Mouse (Mus musculus): Measurements from ENCODE around the gene Parp11. TPM values are rescaled to one million over a fixed set of nuclear protein-coding genes. Genes with fewer than 3 reads are reported as not detected.
"Not testable (repeated sequence)": the region's sequence is repeated elsewhere in the genome, so short reads cannot be mapped to it uniquely, and the experiment has no call there.

Parp11 gene
- total RNA-seq, 2 experiments from 2014 or later: 33.3 to 36.6 TPM

DNA sequence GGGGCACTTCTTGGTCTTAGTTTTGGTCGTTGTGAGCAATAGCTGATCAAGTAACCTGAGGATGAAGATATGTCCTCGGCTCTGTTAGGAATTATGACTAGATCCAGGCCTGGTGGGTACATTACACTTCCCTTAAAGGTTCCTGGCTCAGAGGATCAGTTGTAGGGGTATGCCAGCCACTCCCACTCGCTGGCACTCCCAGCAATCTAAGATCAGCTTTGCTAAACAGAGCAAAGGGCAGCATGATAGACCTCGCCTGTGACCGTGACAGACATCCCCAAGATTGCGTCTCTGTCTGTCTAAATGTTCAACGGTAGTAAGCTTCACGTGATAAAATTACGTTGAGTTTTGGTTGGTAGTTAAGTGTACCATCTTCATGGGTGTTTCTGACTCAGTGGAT is 47.7 kb downstream of the Parp11 start:
- no peak for ATAC-seq (replicated peaks; ENCODE audit: poor library complexity, severe bottlenecking)

DNA sequence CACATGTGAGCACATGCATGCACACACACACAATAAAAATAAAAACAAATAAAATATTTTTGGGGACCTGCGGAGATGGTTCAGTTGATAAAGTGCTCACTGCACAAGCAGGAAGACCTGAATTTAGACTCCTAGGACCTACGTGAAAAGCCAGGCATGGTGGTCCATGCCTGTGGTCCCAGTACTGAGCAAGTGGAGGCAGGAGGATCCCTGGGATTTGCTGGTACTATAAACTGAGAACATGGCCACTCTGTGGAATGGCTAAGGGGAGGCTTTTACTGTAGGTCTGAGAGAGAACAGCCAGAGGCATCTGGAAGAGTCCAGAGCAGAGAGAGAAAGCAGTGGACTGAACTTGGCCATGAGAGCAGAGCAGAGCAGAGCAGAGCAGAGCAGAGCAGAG is 48.6 kb downstream of the Parp11 start:
- no peak for ATAC-seq (replicated peaks; ENCODE audit: poor library complexity, severe bottlenecking)

DNA sequence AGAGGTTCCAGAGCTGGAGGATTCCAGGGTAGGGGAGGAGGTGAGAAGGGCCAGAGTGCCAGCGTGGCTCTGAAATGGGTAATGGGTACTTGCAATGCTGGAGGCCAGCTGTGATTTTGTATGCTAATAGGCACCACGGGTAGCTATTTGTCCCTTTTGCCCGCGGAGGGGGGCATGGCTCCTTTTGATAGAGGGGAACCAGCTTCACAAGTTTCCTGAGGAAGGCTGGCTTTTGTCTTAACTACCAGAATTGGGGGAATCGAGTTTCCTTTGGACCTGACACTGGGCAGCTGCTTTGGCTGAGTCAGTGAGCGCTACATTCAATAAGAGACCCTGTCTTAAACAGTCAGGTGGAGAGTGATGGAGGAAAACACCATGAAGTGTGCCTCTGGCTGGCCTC is 49.2 kb downstream of the Parp11 start:
- ATAC-seq (replicated peaks; ENCODE audit: poor library complexity, severe bottlenecking): no peak

DNA sequence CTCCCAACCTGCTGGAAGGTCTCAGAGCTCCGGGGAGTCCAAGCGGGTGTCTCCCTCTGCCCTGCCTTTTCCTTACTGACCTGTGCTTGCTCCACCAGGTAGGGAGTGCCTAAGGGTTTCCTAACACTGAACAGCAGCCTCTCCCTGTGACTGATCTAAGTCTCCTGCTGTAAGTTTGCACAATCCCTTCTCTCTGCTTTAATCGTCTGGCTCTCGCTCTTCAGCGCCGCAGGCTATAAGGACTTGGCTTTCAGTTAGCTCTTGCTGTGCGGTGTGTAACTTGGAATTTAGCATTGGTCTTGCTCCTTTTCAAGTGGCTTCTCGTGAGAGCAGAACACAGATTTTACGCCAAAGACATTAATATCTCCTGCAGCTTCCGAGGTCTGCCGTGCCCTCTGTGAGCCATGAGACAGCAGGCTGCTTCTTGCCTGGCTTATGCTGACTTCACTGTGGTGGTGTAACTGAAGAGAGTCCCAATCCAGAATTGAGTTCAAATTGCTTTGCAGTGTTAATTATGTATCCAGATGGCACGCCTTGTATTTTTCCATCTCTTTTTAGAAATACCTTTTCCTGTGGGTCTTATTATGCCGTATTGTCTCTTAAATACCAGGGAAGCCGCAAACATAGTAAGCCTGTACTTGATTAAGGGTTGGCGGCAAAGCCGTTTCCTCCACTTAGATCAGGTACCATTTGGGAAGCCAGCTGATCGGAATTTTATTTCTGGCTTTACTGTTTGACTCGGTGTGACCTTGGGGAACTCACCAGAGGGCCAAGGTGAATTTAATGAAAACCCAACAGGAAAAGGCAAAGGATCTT is 50.4 kb downstream of the Parp11 start:
- no peak for ATAC-seq (replicated peaks; ENCODE audit: poor library complexity, severe bottlenecking)

DNA sequence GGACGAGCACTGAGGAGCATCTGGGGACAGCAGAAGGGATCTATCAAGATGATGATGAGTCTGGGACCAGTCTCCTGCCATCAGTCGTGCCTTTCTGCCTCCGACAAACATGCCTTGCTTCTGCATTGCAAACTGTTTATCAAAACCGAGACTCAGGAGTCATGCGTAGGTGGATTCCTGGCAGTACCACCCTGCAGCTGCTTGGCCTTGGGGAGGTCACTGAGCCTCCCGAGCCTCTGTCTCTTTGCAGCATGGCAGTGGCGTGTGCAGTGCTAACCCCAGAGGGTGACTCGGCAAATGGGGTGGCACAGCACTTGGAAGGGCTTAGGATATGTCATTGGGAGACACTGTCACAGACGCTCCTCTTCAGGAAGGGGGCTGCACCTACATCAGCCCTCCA is 53.5 kb downstream of the Parp11 start:
- ATAC-seq (replicated peaks; ENCODE audit: poor library complexity, severe bottlenecking): no peak

DNA sequence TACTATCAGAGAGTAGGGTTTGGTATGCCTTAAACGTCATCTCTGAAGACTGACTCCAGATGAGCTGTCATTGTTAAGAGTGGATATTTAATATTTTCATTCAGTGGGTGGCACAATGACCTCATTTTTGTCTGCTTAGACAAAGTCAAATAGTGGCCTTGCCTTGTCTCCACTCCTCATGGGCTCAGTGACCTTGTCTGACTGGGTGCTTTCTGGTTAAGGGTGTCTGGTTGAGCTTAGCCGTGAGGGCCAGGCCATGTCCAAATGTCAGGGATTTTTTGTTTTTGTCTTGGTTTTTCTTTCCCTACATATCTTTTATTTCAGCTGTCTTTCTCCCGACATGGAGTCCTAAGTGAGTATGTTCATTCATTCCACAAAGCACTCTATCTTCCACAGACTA is 54.2 kb downstream of the Parp11 start:
- ATAC-seq (replicated peaks; ENCODE audit: poor library complexity, severe bottlenecking): no peak

DNA sequence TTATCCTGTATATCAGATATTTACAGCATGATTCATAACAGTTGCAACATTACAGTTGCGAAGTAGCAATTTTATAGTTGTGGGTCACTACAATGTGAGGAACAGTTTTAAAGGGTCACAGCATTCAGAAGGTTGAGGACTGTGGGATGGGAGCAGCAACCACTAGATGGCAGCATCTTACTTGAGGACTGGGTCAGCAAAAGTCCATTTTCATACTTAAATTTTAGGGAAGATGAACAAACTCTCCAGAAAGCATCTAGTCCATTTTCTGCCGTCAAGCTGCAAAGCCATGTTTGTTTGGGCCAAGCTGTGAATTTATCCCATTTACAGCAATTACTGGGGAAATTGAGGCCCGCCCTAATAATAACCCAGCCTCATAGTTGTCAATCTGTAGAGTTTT is 55.9 kb downstream of the Parp11 start:
- peak; percentile 76 for ATAC-seq (replicated peaks; ENCODE audit: poor library complexity, severe bottlenecking)

DNA sequence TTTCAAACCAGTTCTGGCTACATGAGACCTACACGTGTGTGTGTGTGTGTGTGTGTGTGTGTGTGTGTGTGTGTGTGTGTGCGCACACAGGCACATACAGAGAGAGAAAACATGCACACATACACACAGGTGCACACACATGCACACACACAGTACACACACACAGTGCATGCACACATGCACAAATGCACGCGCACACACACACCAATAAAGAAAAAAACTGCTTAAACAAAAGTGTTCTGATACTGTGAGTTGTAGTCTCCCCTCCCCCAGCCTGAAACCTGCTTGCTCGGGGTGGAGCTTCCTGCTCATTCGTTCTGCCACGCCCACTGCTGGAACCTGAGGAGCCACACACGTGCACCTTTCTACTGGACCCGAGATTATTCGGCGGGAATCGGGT is 67.1 kb downstream of the Parp11 start:
- ATAC-seq (replicated peaks; ENCODE audit: poor library complexity, severe bottlenecking): not testable (repeated sequence)

DNA sequence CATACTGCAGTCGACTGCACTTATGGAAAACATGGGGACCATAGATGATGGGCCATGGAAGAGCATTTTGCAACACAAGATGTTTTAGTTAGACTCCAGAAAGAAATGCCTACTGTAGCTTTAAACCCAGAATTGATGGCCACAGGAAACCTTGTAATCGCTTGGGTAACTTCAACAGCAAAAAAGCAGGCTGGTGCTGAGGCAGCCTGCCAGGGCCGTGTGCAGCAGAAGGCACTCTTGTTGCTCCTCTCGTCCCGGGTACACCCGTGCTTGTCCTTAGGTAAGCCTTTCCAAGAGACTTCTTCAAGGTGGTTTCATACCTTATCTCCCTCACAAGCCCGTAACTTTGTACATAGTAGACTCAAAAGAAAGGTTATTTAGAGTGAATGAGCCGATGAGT is 74.5 kb downstream of the Parp11 start:
- peak; percentile 60 for ATAC-seq (replicated peaks; ENCODE audit: poor library complexity, severe bottlenecking)

DNA sequence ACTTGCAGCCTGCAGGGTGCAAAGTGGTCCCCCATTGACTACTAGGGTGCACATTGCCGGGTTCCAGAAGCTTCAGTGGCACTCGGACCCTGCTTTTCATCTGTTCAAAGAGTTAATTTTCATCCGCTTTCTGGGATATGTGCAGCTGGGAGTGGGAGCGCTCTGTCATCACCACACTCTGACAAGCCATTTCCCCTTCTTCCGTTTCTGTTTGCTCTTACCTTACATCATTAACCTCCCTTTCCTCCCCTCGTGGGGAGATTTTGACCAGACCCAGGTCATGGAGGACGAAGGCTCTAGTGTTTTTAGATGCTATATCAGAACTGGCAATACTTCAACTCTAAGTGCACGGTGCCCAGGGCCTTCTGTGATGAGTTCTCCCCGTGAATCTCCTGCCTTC is 75.7 kb downstream of the Parp11 start:
- peak; percentile 85 for ATAC-seq (replicated peaks; ENCODE audit: poor library complexity, severe bottlenecking)

DNA sequence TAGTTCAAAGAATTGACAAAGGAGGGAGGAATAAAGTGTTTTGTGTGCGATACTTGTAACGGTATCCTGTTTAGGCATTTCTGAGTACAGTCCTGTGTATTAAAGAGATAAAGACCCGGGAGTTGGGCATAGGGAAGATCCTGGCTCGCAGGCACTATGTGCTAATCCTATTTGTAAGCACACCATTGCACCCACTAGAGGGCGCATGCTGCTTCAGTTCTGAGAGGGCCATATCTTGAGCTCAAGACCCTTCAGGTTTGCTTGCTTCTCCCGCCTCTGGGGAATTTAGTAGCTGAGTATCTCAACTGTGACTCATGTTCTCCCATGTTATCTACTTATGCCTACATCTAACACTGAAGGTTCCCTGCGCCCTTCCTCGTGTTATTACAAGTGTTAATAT is 77.8 kb downstream of the Parp11 start:
- ATAC-seq (replicated peaks; ENCODE audit: poor library complexity, severe bottlenecking): peak; percentile 61

DNA sequence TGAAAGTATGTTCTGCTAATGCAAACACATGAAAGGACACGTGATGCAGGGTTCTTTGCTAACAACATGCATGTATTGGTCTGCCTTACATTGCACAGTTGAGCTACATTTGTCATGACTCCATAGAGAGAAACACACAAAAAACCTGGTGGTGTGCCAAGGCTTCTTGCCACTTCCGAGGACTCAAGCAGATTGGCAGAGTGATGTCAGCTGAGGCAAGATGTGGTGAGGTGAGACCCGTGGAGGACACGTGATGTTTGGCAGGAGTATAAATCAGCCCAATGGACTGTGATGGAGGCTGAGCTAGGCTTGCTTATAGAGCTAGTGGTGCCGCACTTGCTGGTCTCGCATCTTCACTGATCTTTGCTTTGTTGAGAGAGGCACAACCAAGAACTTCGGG is 82.0 kb downstream of the Parp11 start:
- no peak for ATAC-seq (replicated peaks; ENCODE audit: poor library complexity, severe bottlenecking)

DNA sequence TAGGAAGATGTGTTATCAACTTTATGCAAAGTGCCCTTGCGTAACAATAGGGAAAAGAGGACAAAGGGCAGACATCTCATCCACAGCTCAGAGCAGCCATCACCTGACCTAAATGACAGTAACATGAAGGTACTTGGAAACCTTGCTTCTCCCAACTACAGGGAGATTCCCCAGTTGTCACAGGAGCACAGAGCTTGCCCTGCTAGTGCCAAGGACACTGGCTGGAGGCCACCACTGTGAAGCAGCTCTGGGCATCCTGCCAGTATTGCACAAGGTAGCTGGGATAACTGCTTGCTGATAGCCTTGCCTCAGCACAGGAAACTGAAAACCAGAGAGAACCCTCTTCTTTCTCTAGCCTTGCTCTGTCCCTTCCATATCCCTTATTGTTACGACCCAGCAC is 82.8 kb downstream of the Parp11 start:
- peak; percentile 79 for ATAC-seq (replicated peaks; ENCODE audit: poor library complexity, severe bottlenecking)

DNA sequence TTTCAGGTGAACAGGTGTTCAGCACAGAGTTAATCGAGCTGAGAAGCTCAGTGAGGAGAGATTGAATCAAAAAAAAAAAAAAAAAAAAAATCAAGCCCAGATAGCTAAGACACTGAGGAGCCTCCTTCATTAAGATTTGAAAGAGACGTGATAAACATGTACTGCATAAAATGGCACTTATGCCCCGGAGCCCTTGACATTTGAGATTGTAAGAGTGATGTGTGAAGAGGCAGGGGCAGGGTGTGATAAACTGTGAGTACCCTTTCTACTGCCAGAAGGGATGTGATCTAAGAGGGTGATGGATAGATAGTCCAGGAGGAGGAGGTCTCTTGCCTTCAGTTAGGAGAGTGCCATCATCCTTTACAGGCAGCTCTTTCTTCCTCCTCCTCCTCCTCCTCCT is 83.6 kb downstream of the Parp11 start:
- no peak for ATAC-seq (replicated peaks; ENCODE audit: poor library complexity, severe bottlenecking)

DNA sequence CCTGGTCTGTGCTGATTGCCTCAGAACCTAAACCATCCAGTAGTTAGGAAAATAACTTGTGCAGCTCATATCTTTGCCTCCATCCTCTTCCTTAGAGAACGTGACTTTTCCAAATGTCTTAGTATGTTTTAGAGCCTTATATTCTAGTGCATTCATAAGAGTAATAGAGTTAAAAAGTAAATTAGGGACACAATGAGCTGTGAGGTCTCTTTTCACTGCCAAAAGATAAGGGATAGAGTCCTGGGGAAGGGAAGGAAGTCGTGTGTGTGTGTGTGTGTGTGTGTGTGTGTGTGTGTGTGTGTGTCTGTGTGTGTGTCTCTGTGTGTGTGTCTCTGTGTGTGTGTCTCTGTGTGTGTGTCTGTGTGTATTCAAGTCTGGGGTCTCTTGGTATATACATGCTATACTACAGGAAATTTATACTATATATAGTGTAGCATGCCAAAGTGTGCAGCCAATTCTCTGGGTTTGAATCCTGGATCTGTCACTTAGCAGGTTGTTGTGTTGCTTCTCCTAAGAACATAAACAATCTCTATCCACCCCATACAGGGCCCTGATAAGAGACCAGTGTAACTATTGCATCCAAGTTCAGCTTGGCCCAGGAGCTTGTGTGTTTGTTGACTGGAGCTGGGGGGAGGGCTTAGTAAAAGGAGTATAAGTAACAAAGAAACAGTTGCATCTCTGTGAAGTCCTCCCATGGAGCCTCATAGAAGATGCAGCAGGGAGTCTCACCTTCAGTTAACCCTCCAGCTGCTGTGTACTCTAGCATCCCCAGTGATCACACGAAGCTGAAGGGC is 85.0 kb downstream of the Parp11 start:
- ATAC-seq (replicated peaks; ENCODE audit: poor library complexity, severe bottlenecking): no peak

DNA sequence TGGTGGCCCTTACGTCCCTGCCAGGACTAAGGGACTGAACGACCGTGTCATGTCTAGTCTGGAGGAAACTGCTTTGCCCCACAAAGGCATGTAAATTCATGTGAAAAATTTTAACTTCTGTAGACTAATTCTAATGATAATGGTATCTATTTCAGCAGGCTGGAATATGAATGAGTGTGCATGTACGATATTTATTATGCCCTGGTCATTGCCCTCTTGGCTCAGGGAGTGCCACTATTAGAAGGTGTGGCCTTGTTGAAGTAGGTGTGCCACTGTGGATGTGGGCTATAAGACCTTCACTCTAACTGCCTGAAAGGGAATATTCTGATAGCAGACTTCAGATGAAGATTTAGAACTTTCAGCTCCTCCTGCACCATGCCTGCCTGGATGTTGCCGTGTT is 85.7 kb downstream of the Parp11 start:
- ATAC-seq (replicated peaks; ENCODE audit: poor library complexity, severe bottlenecking): no peak

DNA sequence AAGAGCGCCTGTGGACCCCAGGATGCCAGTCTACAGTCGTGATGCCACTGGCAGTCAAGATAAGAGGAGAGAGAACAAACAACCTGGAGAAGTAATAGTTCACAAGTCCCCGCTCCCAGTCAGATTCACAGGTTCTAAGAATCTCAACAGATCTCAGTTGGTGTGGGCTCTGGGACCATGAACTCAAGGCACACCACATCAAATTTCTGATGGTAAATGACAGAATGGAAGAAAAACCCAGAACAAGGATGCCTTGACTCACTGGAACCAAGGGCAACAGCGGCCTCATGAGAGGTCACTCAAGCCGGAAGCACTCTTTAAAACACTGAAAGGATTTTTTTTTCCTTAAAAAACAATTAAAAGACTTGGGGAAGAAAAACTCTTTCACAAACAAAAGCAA is 87.1 kb downstream of the Parp11 start:
- no peak for ATAC-seq (replicated peaks; ENCODE audit: poor library complexity, severe bottlenecking)

DNA sequence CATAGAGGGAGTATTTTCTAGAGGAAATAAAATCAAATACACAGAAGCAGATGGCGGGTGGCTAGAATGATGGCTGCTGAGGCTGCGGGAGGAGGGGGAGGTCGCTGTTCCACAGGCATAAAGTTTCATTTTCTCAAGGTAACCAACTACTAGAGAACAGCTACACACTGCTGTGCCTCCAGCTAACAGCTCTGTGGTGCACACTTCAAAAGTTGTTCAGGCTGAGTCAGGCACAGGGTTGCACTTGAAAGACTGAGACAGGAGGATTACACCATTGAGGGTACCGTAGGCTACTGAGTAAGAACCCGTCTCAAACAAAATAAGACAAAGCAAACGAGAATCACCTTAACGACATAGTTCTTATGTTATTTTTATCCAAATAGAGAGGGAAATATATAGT is 90.4 kb downstream of the Parp11 start:
- ATAC-seq (replicated peaks; ENCODE audit: poor library complexity, severe bottlenecking): no peak

DNA sequence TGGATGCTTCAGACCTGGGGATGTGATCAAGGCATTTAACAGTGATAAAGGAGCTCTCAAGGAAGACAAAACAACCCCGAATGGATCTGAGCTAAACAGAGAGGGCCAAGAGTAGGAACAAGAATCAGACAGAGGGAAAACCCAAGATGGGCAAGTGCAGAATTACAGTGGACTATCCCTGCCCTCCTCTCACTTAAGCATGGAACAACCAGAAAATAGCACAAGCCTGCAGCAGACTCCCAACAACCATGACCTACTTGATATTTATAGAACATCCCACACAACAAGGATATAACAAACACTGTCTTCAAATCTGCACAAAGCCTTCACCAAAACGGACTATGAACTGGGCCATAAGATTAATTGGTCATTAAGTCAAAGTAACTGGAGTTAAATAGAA is 91.5 kb downstream of the Parp11 start:
- ATAC-seq (replicated peaks; ENCODE audit: poor library complexity, severe bottlenecking): no peak

DNA sequence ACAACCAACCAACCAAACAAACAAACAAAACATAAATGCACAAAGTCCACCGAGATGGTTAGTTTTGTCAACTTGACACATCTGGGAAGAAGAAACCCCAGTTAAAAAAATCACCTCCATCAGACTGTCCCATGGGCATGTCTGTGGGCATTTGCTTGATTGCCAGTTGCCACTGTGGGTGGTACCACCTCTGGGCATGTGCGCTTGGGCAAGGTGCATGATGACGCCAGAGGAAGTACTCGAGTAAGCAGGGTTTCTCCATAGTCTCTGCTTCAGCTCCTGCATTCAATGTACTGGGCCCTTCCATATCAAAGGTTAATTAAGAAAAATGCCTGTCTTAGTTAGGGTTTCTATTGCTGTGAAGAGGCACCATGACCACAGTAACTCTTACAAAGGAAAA is 92.6 kb downstream of the Parp11 start:
- ATAC-seq (replicated peaks; ENCODE audit: poor library complexity, severe bottlenecking): peak; percentile 90

DNA sequence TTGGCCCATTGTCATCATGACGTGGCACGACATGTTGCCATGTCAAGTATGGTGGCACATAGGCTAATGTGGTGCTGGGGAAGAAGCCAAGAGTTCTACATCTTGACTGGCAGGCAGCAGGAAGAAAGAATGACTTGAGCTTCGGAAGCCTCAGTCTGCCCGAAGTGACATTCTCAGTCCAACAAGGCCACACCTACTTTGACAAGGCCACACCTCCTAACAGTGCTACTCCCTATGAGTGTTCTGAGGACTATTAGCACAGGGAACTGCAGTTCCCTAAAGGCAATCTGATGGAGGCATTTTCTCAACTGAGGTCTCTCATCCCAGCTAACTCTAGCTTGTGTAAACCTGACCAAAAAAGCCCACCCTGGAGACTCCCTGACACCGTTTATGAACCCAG is 93.0 kb downstream of the Parp11 start:
- ATAC-seq (replicated peaks; ENCODE audit: poor library complexity, severe bottlenecking): peak; percentile 57

DNA sequence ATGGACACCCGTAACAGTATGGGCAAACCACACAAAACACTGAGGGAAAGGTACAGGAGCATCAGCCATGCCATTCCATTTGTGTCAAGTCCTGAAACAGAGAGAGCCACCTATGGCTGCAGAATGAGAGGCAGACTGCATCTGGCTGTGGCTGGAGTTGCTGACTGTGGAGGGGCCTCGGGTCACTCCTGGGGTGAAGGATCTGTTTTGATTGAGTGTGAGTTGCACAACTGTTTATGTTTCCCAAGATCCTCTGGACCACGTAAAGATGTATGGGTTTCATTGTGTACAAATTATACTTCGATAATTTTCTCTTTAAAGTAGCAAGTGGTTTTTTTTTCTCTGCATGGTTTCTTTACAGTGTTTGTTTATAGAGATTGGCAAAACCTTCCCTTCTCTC is 93.9 kb downstream of the Parp11 start:
- 0 out of 2 replicates have a peak, but pooled peaks have one; percentile 26 for ATAC-seq (replicated peaks; ENCODE audit: poor library complexity, severe bottlenecking)

Measured in granulocyte monocyte progenitor cell, adult 5-6 weeks (primary cell).